Mouse (Mus musculus) heart, postnatal 14 days (tissue): ENCODE measurements around the gene Mff. TPM values are rescaled to one million over a fixed set of nuclear protein-coding genes. Genes with fewer than 3 reads are reported as not detected.

ENCODE experiments used
- total RNA-seq, 2 experiments: library from RNA; stranded (reverse); gene quantifications; 2 replicates each; pipeline ENCODE4 v1.2.3; 2021

The Mff gene
- total RNA-seq, 2 experiments from 2014 or later = 183 to 184 TPM

Other genes starting within 250 kb of the Mff start
- gene Col4a4, start 138.0 kb upstream of the Mff start, total RNA-seq = 10 to 100 TPM; 13.3 to 15.1 TPM
- 1 to 10 TPM; 5.1 to 5.5 TPM for gene Col4a3, start 138.0 kb upstream of the Mff start, total RNA-seq
- gene Tm4sf20, start 43.6 kb downstream of the Mff start, total RNA-seq = not detected
- not detected for gene Gm47791, start 46.4 kb downstream of the Mff start, total RNA-seq
- gene Agfg1, start 114.6 kb downstream of the Mff start, total RNA-seq = 10 to 100 TPM; 34.0 to 36.7 TPM
- not detected for gene A030005L19Rik, start 188.4 kb downstream of the Mff start, total RNA-seq
- not detected for gene A030014E15Rik, start 200.0 kb downstream of the Mff start, total RNA-seq
- not detected for gene Gm6217, start 206.5 kb downstream of the Mff start, total RNA-seq
- gene A030003K21Rik, start 218.5 kb downstream of the Mff start, total RNA-seq = not detected
- not detected for gene Gm7544, start 231.1 kb downstream of the Mff start, total RNA-seq
- not detected for gene Gm47955, start 235.4 kb downstream of the Mff start, total RNA-seq